Mouse (Mus musculus) testis, postnatal 10 days (tissue): ENCODE results near the gene Pon3.

Experiments
- DNase-seq: peaks from one replicate; pipeline ENCODE4 v3.0.0; 2021; ENCODE audit warnings: low spot score

Pon3 gene

GRCm38 (mm10) chr6:5255722-5256451, at the start of gene Pon3:
Gene Pon3, minus strand, starts transcription at chr6:5256286.
- peak; percentile 55 for DNase-seq

GRCm38 (mm10) chr6:5304956-5305355, 48.9 kb upstream of the Pon3 start:
- no peak for DNase-seq

GRCm38 (mm10) chr6:5300629-5301028, 44.5 kb upstream of the Pon3 start:
- DNase-seq = no peak

GRCm38 (mm10) chr6:5299561-5299960, 43.5 kb upstream of the Pon3 start:
- DNase-seq = no peak

- peak; percentile 81 for DNase-seq
Observed at GRCm38 (mm10) chr6:5298092-5298554, 42.0 kb upstream of the Pon3 start, which contains the start of gene Pon2. Gene Pon2, minus strand, starts transcription at chr6:5298455.

DNA sequence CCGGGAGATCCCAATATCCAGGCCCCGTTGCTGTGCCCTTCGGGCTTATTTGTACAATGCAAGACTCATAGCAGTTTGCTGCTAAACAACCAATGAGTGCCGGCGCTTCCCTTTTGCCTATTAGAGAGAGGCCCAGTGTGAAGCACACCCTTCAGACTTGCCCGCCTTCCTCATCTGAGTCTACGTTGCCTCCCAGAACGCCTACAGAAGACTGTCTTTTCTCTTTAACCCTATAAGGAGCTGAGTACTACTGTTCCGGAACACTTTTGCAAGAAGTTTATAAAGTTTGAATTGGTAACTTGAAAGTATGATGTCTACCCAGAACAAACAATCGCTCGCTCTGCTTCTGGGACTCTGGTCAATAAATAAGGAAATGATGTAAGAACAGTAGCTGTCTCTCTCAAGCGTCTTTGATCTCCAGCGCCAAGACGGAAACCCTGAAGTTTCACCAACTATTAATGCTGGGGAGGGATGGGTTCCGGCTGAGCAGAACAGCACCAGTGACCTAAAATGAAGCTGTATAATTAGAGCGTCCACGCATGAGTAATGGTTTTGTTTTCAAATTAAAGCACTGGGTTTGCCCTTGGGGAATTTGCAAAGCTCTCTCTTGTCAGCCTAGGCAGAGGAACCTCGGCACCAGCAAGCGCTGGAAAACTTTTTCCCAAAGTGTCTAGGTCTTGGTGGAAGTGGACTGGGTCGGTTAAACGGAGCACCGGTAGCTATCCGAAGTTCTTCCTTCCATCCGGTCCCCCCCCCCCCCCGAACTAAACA, 41.4 kb upstream of the Pon3 start:
- DNase-seq = peak; percentile 44

GRCm38 (mm10) chr6:5296067-5296466, 40.0 kb upstream of the Pon3 start:
- no peak for DNase-seq

- no peak for DNase-seq
Observed at GRCm38 (mm10) chr6:5294659-5295449, 38.8 kb upstream of the Pon3 start.

GRCm38 (mm10) chr6:5292841-5293240, 36.8 kb upstream of the Pon3 start:
- no peak for DNase-seq

DNA sequence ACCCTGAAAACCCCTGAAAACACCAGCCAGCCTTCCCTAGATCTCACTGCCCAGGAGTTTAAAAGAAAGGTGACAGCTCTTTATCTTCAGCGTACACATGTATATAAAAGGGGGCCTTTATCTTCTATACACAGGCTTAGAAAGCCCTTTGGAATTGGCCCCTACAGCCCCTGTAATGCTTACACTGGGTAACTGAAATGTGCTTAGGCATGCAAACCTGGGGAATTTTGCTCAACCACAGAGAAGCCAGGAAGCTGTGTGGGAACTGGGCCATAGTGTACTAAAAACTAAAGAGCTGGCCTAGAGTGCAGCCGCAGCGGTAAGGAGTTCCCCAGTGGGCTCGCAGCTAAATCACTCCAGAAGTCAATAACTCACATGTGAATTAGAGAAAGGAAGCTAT, 35.4 kb upstream of the Pon3 start:
- DNase-seq = no peak

DNA sequence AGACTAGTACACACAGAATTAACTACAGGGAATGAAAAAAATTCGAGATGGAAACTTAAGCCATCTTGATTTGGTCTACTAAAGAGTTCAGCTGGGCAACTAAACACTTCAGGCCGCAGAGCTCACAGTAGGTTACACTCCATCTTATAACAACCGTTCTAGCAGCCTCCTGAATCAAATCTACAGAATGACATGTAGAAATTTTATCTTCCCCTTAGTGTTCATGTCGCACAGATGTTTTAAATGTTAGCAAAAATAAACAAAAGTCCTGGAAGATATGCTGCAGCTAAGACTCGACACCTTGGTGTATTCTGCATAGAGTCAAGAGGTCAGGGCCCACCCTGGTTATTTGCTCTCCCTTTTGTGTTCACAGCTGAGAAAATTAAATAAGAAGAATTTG, 31.8 kb upstream of the Pon3 start:
- DNase-seq = no peak

GRCm38 (mm10) chr6:5287392-5287791, 31.3 kb upstream of the Pon3 start:
- no peak for DNase-seq

GRCm38 (mm10) chr6:5282418-5282817, 26.3 kb upstream of the Pon3 start:
- DNase-seq = no peak

- no peak for DNase-seq
Observed at GRCm38 (mm10) chr6:5280576-5281305, 24.7 kb upstream of the Pon3 start.

- no peak for DNase-seq
Observed at GRCm38 (mm10) chr6:5277972-5278371, 21.9 kb upstream of the Pon3 start.

GRCm38 (mm10) chr6:5269641-5270040, 13.6 kb upstream of the Pon3 start:
- DNase-seq = no peak

GRCm38 (mm10) chr6:5264793-5265192, 8.7 kb upstream of the Pon3 start:
- no peak for DNase-seq

GRCm38 (mm10) chr6:5263250-5263999, 7.3 kb upstream of the Pon3 start:
- no peak for DNase-seq

- no peak for DNase-seq
Observed at GRCm38 (mm10) chr6:5262322-5263249, 6.5 kb upstream of the Pon3 start.

DNA sequence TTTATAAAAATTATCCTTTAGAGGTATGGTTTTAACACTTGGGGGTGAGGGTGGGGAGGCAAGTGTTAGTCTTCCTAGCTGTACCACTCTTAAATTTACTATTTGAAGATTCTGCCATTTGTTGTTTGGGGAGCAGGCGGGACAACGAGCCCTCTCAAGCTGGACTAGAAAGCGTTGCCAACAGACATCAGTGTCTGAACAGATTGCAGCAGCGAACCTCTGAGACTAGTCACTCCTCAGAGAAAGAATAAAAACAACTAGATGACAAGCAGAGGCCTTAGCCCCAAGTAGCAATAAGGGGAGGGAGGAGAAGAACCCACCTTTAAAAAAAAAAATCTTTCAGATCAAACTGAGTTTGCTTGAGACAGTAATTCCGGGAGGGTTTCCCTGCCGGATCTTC, 795 bp downstream of the Pon3 start:
- DNase-seq = no peak
